Mouse (Mus musculus): ENCODE measurements at regions not wholly inside any gene's neighbourhood (a gene's known extent, or its start where the extent isn't known, plus 50 kb on each side); places are given as distances from the start of the nearest gene placed in this dataset.

DNA sequence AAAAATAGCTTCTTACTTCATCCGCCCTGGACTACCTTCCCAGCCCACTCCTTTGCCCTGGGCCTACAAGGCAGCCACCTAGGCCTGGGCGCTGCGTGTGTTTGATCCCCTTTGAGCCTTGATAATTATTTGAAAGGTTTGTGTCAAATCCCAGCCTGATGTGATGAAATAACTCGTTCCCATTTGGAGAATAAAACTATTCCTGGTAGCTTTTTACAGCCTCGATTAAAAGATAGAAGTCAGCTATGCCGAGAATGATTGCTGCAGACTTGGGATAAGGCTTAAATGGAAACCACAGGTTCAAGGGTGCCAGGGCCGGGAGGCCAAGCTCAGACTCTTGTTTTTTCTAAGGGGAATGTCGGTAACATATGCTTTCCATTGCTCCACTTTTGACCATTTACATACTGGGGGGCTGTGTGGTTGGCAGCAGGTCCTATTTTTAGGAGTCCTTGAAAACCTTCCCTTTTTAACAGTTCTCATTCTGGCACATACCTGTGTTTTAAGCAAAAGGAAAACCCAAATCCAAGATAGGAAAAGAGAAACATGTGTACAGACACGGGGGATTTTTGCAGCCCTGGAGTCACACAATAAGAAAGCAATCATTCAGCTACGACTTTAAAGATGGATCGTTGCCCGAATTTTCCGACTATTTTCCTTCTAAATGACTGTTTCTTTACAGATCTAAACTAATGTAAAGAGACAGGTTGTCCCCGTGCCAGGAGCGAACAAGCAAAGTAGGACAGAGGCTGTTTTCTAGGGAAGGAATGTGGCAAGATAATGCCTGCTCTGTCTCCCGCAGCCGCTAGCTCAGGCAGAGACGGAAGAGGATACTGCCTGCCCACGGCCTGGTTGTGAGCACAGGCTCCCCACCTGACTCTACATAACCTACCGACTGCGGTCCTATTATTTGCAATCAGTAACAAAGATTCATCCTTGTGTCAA lies 234.8 kb downstream of the Setd4 start:
- ATAC-seq (replicated peaks in 1 of 2; ENCODE audit: insufficient read depth in 1 of 2, low FRiP score in 2 of 2, low TSS enrichment in 1 of 2, low read depth in 1 of 2, poor library complexity in 2 of 2, severe bottlenecking in 2 of 2): no peak

DNA sequence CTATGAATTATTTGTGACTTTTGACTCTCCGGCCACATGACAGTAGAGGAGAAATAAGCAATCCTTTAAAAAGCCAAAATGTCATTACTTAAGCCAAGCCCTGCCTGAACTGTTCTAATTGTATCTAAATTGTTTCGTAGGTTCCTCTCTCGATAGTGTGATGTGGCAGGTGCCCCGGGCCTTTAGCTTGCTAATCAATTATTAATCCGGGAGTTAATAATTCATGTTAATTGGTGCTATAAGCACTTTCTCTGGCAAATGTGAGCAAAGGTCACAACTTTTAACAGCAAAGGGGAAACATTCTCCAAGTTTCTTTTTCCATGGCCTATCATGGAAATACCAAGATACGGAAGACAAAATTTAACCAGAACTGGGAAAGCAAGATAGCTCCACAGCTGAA lies 235.9 kb downstream of the Setd4 start:
- ATAC-seq (replicated peaks in 1 of 2; ENCODE audit: insufficient read depth in 1 of 2, low FRiP score in 2 of 2, low TSS enrichment in 1 of 2, low read depth in 1 of 2, poor library complexity in 2 of 2, severe bottlenecking in 2 of 2): no peak

DNA sequence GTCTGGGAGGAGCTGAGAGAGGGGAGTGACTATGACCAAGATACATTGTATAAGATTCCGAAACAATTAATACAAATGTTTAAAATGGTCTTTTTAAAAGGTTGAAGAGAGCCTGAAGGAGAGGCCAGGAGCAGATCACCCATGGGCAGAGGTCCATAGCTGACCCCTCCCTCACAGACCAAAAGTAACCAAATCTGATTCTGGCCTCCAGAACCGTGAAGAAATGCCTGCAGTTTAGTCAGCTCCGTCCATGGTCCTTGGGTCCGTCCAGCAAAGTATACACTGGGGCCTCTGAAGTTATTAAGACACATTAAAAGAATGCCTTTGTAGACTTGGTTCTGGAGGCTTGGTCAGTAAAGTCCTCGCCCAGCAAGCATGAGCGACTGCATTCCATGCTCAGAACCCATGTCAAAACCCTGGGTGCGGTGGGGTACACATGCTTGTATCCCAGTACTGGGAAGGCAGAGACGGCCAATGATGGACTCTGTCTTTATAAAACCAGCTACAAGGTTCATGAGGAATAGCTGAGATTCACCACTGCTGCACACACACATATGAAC lies 236.5 kb downstream of the Setd4 start:
- no peak for ATAC-seq (replicated peaks in 1 of 2; ENCODE audit: insufficient read depth in 1 of 2, low FRiP score in 2 of 2, low TSS enrichment in 1 of 2, low read depth in 1 of 2, poor library complexity in 2 of 2, severe bottlenecking in 2 of 2)

DNA sequence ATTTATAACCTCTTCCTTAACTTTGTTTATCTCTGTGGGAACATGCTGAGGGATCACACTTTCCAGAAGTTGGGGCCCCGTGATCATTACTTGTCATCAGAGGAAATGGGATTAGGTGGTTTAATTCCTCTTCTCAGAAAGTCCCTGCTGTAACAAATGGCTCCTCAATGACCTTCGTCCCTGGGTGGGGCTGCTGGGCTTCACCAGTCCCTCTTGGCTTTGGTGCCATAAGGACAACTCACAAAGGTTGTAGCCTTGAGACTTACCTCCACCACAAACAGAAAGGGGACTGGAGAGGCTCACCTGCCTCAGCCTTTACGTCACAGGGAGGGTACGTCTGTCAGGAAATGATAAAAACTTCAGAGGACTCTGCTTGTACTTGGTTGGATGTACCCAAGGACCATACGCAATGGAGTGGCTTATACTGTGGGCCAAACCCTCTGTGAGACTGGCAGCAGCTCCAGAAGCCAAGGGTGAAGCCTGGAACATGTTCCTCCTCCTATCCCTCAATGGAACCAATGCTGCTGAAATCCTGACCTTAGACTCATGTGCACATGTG lies 237.4 kb downstream of the Setd4 start:
- ATAC-seq (replicated peaks in 1 of 2; ENCODE audit: insufficient read depth in 1 of 2, low FRiP score in 2 of 2, low TSS enrichment in 1 of 2, low read depth in 1 of 2, poor library complexity in 2 of 2, severe bottlenecking in 2 of 2): no peak

DNA sequence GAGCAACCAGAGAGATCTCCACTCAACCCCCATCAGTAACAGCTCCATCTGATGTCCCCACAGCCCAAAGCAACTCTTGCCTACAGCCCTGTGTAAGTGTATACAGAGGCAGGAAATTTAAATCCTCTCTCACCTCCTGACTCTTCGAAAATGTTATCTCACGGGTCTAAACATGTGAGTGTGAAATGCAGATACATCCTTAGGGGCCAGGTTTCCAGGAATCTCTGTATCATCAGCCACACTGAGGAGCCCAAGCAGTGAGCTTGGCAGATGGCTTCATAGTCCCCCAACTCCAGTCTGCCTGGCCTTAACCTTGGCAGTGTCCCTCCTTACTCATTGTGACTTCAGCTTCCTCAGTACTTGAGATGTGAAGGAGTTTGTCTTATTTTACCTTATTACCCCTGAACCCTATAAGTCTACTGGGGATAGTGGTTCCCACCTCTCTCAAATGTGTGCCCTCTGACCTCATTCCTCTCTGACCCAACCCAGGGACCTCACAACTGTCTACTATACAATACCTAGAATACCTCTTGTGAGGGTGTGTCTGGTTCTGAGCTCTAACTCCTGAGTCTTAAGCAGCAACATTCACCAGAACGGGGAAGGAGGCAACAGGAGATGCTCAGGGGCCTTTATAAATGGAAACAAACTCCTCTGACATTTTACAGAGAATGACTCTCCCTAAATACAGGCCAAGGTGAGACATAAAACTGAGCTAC lies 238.5 kb downstream of the Setd4 start:
- no peak for ATAC-seq (replicated peaks in 1 of 2; ENCODE audit: insufficient read depth in 1 of 2, low FRiP score in 2 of 2, low TSS enrichment in 1 of 2, low read depth in 1 of 2, poor library complexity in 2 of 2, severe bottlenecking in 2 of 2)

DNA sequence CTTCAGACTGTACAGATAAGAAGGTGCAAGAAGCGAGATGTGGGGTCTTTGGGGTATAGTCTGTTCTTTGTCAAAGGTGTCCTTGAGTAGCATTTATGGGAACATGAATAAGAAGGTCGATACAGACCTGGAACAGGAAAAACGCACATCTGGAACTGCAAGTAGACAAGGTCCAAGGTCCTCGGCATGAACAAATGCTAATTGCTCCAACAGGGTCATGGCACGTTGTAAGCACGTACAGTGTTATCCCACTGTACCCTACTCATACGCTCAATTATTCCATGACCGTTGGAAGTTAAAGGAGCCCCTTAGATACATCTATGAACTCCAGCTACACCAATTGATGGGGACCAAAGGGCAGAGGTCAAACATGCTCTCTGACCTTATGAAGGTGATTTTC lies 244.1 kb downstream of the Setd4 start:
- ATAC-seq (replicated peaks in 1 of 2; ENCODE audit: insufficient read depth in 1 of 2, low FRiP score in 2 of 2, low TSS enrichment in 1 of 2, low read depth in 1 of 2, poor library complexity in 2 of 2, severe bottlenecking in 2 of 2): no peak

DNA sequence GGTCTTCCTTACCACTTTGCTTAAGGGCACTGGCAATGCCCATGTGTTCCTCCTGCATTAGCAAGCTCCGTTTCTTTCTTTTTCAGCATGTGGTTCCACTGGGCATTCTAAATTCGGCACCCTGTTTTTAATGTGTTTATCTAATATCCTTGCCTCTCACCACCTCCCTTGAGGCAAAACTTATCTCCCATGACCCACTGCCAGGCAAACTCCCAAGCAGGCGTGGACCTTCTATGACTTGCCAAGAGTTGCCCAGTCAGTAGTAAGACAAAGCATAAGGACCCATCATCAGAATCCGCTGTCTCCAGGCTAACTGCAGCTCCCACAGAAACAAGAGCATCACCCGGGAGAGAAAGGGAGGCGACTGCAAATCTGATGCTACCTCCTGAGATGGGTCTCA lies 245.2 kb downstream of the Setd4 start:
- ATAC-seq (replicated peaks in 1 of 2; ENCODE audit: insufficient read depth in 1 of 2, low FRiP score in 2 of 2, low TSS enrichment in 1 of 2, low read depth in 1 of 2, poor library complexity in 2 of 2, severe bottlenecking in 2 of 2): no peak

DNA sequence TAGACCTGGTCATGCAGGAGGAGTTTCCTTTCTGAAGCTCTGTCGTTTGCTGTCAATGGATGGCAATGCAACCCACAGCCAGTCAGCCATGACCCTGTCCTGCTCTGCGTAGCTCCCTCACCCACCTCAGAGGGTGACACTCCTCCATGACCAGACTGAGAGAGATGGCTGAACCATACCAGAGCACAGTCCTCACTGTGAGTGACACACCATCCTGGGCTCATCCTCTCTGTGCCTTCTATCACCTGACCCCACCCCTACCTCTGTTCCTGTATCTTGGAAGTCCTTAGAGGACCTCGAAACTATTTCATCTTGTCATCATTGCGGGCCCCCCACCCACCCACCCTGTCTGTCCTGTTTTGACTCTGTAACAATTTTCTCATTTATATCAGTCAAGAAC lies 245.7 kb downstream of the Setd4 start:
- ATAC-seq (replicated peaks in 1 of 2; ENCODE audit: insufficient read depth in 1 of 2, low FRiP score in 2 of 2, low TSS enrichment in 1 of 2, low read depth in 1 of 2, poor library complexity in 2 of 2, severe bottlenecking in 2 of 2): no peak

DNA sequence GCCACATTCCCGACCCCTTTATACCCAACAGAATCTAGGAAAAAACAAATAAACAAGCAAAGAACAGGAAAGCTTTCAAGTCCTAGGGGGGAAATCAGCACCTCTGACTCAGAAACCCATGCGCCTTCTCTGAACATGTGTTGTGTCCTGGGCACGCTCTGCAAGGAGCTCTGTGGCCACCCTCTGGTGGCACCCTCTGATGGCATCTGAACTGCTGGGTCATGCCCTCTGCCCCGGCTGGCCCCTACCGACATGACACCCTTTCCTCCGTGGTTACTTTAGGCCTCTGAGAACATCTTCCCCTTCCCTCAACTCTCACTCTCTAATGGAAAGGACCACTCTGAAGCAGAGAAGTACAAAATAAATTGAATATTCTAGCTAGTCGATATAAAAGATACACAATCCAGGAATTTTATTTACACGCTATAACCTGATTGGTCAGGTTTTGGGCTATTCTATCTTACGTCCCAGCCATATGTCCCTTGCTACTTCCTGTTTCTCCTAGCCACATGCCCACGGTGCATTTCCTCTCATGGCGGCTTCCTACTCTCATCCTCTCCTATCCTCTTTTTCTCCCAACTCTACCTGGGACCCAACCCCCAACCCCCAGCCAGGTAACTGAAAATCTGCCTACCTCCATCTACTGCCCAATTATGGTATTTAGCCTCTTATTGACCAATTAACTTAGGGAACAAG lies 248.5 kb downstream of the Setd4 start:
- peak in 1 of 2 experiments; percentile 12; a peak in 1 of 4 replicates for ATAC-seq (replicated peaks in 1 of 2; ENCODE audit: insufficient read depth in 1 of 2, low FRiP score in 2 of 2, low TSS enrichment in 1 of 2, low read depth in 1 of 2, poor library complexity in 2 of 2, severe bottlenecking in 2 of 2)

DNA sequence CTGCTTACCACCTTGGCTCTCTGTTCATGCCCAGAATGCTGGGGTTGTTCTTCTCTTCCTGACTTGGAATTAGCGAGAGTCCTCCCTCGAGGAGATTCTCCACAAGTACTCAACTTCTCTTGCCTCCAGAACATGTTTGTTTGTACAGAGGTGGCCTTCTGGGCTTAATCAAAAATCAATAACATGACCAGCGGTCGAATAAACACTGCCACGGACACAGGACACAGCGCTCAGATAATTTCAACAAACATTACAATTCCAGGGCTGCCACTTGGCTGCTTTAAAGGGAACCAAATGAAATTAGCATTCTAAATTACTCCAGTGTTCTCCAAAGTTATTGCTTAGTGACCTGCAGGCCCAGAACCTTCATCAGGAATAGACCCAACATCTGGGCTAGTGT lies 249.9 kb downstream of the Setd4 start:
- ATAC-seq (replicated peaks in 1 of 2; ENCODE audit: insufficient read depth in 1 of 2, low FRiP score in 2 of 2, low TSS enrichment in 1 of 2, low read depth in 1 of 2, poor library complexity in 2 of 2, severe bottlenecking in 2 of 2): no peak

DNA sequence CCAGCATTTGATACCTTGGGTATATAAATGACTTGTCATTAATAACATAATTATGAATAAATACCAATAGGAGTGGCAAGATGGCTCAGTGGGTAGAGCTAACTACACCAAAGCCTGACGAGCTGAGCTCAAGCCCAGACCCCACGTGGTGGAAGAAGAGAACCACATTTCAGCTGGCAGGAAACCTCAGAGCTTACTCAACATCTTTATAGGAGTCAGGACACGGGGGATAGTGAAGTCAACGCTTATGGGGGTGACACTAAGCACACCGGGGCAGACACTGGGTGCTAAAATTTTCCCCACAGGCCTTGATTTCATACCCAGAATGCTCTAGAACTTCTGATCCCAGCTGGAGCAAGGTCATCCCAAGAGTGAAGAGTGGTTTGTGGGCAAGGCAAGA lies 259.3 kb downstream of the Setd4 start:
- peak; percentile 39 to 53; a peak in 2 of 4 replicates for ATAC-seq (replicated peaks in 1 of 2; ENCODE audit: insufficient read depth in 1 of 2, low FRiP score in 2 of 2, low TSS enrichment in 1 of 2, low read depth in 1 of 2, poor library complexity in 2 of 2, severe bottlenecking in 2 of 2)

DNA sequence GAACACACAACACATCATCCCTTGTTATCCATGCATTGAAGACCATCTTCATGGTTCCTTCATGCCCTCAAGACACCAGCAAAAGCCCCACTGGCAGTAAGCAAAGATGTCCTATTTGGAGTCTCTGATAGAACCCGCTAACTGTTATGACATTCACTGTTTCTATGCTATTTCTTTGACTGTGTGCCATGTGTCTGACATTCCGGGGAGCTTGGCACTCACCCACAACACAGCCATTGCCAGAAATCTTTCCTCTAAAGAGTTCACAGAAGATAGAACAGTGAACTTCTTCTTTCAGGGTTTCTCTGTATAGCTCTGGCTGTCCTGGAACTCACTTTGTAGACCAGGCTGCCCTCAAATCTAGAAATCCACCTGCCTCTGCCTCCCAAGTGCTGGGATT lies 261.2 kb downstream of the Setd4 start:
- no peak for ATAC-seq (replicated peaks in 1 of 2; ENCODE audit: insufficient read depth in 1 of 2, low FRiP score in 2 of 2, low TSS enrichment in 1 of 2, low read depth in 1 of 2, poor library complexity in 2 of 2, severe bottlenecking in 2 of 2)

DNA sequence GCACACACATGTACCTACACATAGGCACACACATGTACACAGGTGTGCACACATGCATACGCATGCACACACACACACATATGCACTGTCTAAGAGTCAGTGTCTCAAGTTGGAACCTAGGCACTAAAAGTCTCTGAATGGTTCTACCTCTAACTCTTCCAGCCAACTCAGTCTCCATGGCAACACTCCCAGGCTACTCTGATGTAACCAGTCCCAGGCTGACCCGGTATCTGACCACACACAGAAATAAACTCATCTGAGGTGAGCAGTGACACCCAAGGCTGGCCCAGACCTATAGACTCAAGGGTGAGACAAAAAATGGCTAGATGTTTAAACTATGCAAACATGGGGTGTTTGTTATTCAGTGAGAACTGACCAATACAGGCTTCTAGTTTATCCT lies 262.1 kb downstream of the Setd4 start:
- no peak for ATAC-seq (replicated peaks in 1 of 2; ENCODE audit: insufficient read depth in 1 of 2, low FRiP score in 2 of 2, low TSS enrichment in 1 of 2, low read depth in 1 of 2, poor library complexity in 2 of 2, severe bottlenecking in 2 of 2)

DNA sequence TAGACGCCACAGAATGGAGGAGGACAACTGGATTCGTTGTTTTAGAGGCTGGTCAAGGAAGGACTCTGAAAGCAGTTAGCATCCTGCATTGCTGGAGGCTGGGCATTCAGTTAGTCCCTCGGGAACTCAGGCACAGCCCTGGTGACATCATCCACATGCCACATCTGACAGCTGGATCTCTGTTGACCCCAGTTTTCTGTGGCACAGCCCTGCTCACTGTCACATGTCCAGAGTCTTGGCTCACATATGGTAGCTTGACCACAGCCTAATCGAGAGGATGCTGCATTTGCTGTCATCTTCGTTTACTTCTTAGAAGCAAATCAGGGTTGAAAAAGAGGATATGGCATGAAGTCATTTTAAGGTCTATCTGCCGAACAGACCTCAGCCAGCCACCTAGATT lies 265.1 kb downstream of the Setd4 start:
- no peak for ATAC-seq (replicated peaks in 1 of 2; ENCODE audit: insufficient read depth in 1 of 2, low FRiP score in 2 of 2, low TSS enrichment in 1 of 2, low read depth in 1 of 2, poor library complexity in 2 of 2, severe bottlenecking in 2 of 2)

DNA sequence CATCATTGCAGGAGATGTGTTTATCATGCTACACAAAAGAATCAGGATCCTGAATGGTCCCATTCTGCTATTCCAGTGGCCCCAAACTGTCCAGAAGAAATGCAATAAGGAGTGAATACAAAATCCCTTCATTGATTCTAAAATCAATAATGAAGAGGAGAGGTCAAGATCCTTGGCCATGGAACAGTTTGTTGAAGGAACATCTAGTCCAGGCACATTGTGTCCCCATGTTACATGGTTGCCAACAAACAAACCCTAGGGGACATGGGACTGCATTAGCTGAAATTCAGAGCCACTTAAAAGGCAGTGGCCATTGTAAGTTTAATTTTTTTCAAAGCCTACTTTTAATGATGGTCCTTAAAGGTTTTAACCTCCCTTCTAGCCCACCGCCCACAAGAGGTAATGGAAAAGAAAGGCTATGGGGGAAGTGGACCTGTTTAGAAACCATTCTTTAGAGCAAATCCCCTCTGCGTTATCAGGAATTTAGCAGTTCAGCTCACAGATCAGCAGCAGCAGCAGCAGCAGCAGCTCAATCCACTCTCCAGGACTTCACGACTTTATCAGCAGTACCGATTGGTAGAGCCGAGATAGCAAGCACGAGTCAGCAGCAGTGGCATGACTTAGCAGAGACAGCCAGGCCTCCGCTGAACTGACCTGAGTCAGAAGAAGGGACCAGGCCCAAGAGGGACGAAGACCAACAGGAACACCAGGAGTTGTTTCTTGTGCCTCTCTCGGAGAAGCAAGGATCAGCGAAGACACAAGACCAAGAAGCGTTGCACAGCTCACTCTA lies 268.3 kb downstream of the Setd4 start:
- ATAC-seq (replicated peaks in 1 of 2; ENCODE audit: insufficient read depth in 1 of 2, low FRiP score in 2 of 2, low TSS enrichment in 1 of 2, low read depth in 1 of 2, poor library complexity in 2 of 2, severe bottlenecking in 2 of 2): no peak

DNA sequence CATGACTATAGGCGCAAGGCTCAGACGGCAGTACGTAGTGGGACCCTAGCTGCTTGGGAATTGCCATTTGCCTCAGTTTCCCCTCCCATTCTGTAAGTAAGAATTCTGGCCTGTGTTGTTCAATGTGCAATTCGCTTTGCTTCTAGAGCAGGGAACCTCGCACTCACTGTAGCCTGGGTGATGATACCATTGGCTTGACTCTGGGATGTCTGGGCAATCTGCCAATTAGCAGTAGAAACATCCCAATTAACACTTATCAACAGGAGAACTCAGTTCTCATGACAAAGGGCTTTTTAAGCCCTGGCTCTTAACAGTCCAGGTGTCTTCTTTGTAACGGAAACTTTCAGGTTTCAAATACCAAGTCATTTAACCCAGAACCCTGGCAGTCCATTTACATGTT lies 270.2 kb downstream of the Setd4 start:
- ATAC-seq (replicated peaks in 1 of 2; ENCODE audit: insufficient read depth in 1 of 2, low FRiP score in 2 of 2, low TSS enrichment in 1 of 2, low read depth in 1 of 2, poor library complexity in 2 of 2, severe bottlenecking in 2 of 2): no peak

Measured in hematopoietic stem cell, adult 5-6 weeks (primary cell).